Mouse (Mus musculus): Measurements from ENCODE around the gene Rasal2.

Gene Rasal2

GRCm38 (mm10) chr1:157137854-157138241, 274.5 kb downstream of the Rasal2 start:
- DNase-seq (ENCODE audit: low spot score), result no peak

GRCm38 (mm10) chr1:157137132-157137853, 275.1 kb downstream of the Rasal2 start:
- no peak for DNase-seq (ENCODE audit: low spot score)

GRCm38 (mm10) chr1:157128219-157128618, 284.2 kb downstream of the Rasal2 start:
- DNase-seq (ENCODE audit: low spot score), result no peak

- DNase-seq (ENCODE audit: low spot score), result no peak
These were observed 288.6 kb downstream of the Rasal2 start for GRCm38 (mm10) chr1:157123836-157124235.

- no peak for DNase-seq (ENCODE audit: low spot score)
These were observed 293.2 kb downstream of the Rasal2 start for GRCm38 (mm10) chr1:157119168-157119567.

- DNase-seq (ENCODE audit: low spot score), result no peak
These were observed 295.0 kb downstream of the Rasal2 start for GRCm38 (mm10) chr1:157117440-157117839.

- DNase-seq (ENCODE audit: low spot score), result no peak
These were observed 297.9 kb downstream of the Rasal2 start for GRCm38 (mm10) chr1:157114492-157114891.

- no peak for DNase-seq (ENCODE audit: low spot score)
These were observed 302.0 kb downstream of the Rasal2 start for GRCm38 (mm10) chr1:157110287-157110835.

- DNase-seq (ENCODE audit: low spot score), result no peak
These were observed 303.8 kb downstream of the Rasal2 start, which contains the start of gene Tex35 for GRCm38 (mm10) chr1:157108580-157108979. Gene Tex35 (minus strand): TSS chr1:157108680.

- DNase-seq (ENCODE audit: low spot score), result no peak
These were observed 311.1 kb downstream of the Rasal2 start for GRCm38 (mm10) chr1:157101122-157101865.

- no peak for DNase-seq (ENCODE audit: low spot score)
These were observed 316.9 kb downstream of the Rasal2 start for GRCm38 (mm10) chr1:157095534-157095933.

- DNase-seq (ENCODE audit: low spot score), result no peak
These were observed 319.8 kb downstream of the Rasal2 start for GRCm38 (mm10) chr1:157092622-157093021.

GRCm38 (mm10) chr1:157092140-157092539, 320.3 kb downstream of the Rasal2 start:
- no peak for DNase-seq (ENCODE audit: low spot score)

GRCm38 (mm10) chr1:157090835-157091234, 321.6 kb downstream of the Rasal2 start:
- DNase-seq (ENCODE audit: low spot score), result no peak

- no peak for DNase-seq (ENCODE audit: low spot score)
These were observed 326.0 kb downstream of the Rasal2 start for GRCm38 (mm10) chr1:157086097-157086994.

Measured in urinary bladder, postnatal 10 days (tissue).